Mouse (Mus musculus): Measurements from ENCODE around the gene Heyl. TPM values are rescaled to one million over a fixed set of nuclear protein-coding genes. Genes with fewer than 3 reads are reported as not detected.

Gene Heyl
- polyA plus RNA-seq, 1 experiment from 2014 or later, result 8.1 TPM

Other genes with a start within 250 kb of the Heyl start
- 40.0 and 46.3 TPM in 2 replicates for gene Mycl, start 237.9 kb upstream of the Heyl start, polyA plus RNA-seq (2014; fragmentation: Nextera tagmentation; extraction: Ambion mirVana)
- 21.6 and 21.9 TPM in 2 replicates for gene Trit1, start 217.0 kb upstream of the Heyl start, polyA plus RNA-seq (2014; fragmentation: Nextera tagmentation; extraction: Ambion mirVana)
- gene Bmp8b, start 128.4 kb upstream of the Heyl start, polyA plus RNA-seq (2014; fragmentation: Nextera tagmentation; extraction: Ambion mirVana), result 0.31 and 0.84 TPM in 2 replicates
- gene Oxct2b, start 117.3 kb upstream of the Heyl start, polyA plus RNA-seq (2014; fragmentation: Nextera tagmentation; extraction: Ambion mirVana), result 0.20 TPM in 1 of 2 replicates, not detected in the other
- 129 TPM in 2 replicates for gene Ppie, start 93.6 kb upstream of the Heyl start, polyA plus RNA-seq (2014; fragmentation: Nextera tagmentation; extraction: Ambion mirVana)
- gene Hpcal4, start 50.3 kb upstream of the Heyl start, polyA plus RNA-seq (2014; fragmentation: Nextera tagmentation; extraction: Ambion mirVana), result 0.84 and 1.6 TPM in 2 replicates
- gene Nt5c1a, start 32.1 kb upstream of the Heyl start, polyA plus RNA-seq (2014; fragmentation: Nextera tagmentation; extraction: Ambion mirVana), result not detected in 2 replicates
- 43.0 and 44.0 TPM in 2 replicates for gene Pabpc4, start 28.8 kb downstream of the Heyl start, polyA plus RNA-seq (2014; fragmentation: Nextera tagmentation; extraction: Ambion mirVana)
- not detected in 2 replicates for gene Oxct2a, start 90.1 kb downstream of the Heyl start, polyA plus RNA-seq (2014; fragmentation: Nextera tagmentation; extraction: Ambion mirVana)
- 0.24 and 0.39 TPM in 2 replicates for gene Bmp8a, start 109.7 kb downstream of the Heyl start, polyA plus RNA-seq (2014; fragmentation: Nextera tagmentation; extraction: Ambion mirVana)

Measured in embryonic facial prominence, embryonic 11.5 days (tissue).